Mouse (Mus musculus): ENCODE measurements around the gene Arhgef25. TPM values are rescaled to one million over a fixed set of nuclear protein-coding genes. Genes with fewer than 3 reads are reported as not detected.

Arhgef25 gene
- polyA plus RNA-seq, 1 experiment from 2014 or later: 29.6 TPM

DNA sequence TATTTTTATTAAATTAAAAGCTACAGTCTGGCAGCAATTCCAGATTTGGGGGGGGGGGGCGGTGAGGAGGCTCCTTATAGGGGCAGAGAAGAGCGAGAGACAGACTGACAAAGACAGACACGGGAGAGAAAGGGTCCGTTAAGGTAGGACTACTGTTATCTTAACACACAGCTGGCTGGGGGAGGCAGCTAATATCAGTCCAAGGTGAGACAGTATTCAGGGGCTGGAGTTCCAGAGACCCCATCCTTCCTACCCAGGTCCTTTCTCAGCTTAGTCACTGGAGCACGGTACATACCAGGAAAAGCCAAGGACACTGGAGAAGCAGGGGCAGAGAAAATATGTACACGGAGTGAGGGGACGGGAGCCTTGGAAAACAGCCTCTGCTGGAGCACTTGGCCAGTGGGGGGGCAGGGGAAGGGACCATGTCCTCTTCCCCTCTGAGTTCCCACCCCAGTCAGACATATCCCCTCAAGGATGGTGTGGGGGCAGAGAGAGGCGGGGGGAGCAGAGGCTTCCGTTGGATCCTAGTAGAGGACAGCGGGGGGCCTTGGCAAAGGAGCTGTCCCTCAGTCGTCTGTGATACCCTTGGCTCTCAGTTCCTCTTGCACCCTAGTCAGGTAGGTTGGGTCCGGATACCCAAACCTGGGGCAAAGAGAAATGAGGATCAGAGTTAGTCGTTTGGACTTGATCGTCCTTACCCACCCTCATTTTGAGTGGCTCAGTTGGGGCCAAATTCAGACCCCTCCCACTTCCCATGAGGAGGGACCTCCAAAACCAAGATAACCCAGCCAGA is 711 bp upstream of the Arhgef25 start:
- Histone ChIP-seq H3K4me3 (peak overlapping the region; percentile 90), H3K36me3 (replicated peaks) (peaks cover 48% of the 10 kb centered on the region), H3K27me3 (replicated peaks; ENCODE audit: low read depth, poor library complexity, severe bottlenecking) (peaks cover under 1% of the 10 kb centered on the region; the same call in 1 of the 2 replicates), H3K27ac (replicated peaks) (peak overlapping the region; percentile 97), H3K4me1 (peaks cover 78% of the 10 kb centered on the region), H3K9me3 (no peaks in the 10 kb centered on the region)
- no peak for DNase-seq (ENCODE audit: low spot score)
- whole genome bisulfite sequencing: 30% methylated on average over 14 of the region's 14 CpGs

GRCm38 (mm10) chr10:127189116-127189650 is 700 bp downstream of the Arhgef25 start:
- Histone ChIP-seq H3K27me3 (replicated peaks; ENCODE audit: low read depth, poor library complexity, severe bottlenecking) (peaks cover 14% of the 10 kb centered on the region), H3K27ac (replicated peaks) (peak overlapping the region; percentile 97), H3K4me3 (peak overlapping the region; percentile 90), H3K4me1 (peaks cover 79% of the 10 kb centered on the region), H3K9me3 (no peaks in the 10 kb centered on the region), H3K36me3 (replicated peaks) (peaks cover 57% of the 10 kb centered on the region)
- peak; percentile 59 for DNase-seq (ENCODE audit: low spot score)
- WGBS: under 1% methylated on average over 26 of the region's 26 CpGs

GRCm38 (mm10) chr10:127188465-127189115 is 1.3 kb downstream of the Arhgef25 start:
- WGBS: 0% methylated on average over 45 of the region's 46 CpGs

DNA sequence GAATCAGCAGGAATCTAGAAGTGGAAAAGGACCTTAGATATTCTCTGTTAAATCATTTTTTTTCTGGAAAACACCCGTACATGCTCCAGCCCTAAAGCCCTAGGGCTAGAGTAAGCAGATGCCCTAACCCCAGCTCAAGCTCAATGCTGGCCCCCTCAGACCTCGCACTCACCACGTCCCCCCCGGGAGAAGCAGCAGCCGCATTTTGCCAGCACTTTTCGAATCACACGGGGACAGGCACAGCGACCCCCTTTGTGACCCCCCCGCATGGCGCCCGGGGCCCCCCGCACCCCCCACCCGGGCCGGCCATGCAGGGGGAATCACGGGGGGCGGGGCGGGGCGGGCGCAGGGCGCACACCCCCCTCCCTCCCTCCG is 1.8 kb downstream of the Arhgef25 start:
- no peaks in the 10 kb centered on the region for H3K9me3 ChIP-seq
- peak overlapping the region; percentile 90 for H3K4me3 ChIP-seq
- H3K4me1 ChIP-seq: peaks cover 83% of the 10 kb centered on the region
- H3K36me3 ChIP-seq (replicated peaks): peaks cover 61% of the 10 kb centered on the region
- H3K27me3 ChIP-seq (replicated peaks; ENCODE audit: low read depth, poor library complexity, severe bottlenecking): peaks cover 25% of the 10 kb centered on the region
- DNase-seq (ENCODE audit: low spot score): no peak
- peak overlapping the region; percentile 97 for H3K27ac ChIP-seq (replicated peaks)
- WGBS: 2% methylated on average over 21 of the region's 21 CpGs

More at GRCm38 (mm10) chr10:127188465-127189115, 1.3 kb downstream of the Arhgef25 start:
- no peaks in the 10 kb centered on the region for H3K9me3 ChIP-seq
- peak overlapping the region; percentile 97 for H3K27ac ChIP-seq (replicated peaks)
- DNase-seq (ENCODE audit: low spot score): peak; percentile 93
- peaks cover 20% of the 10 kb centered on the region for H3K27me3 ChIP-seq (replicated peaks; ENCODE audit: low read depth, poor library complexity, severe bottlenecking)
- H3K36me3 ChIP-seq (replicated peaks): peaks cover 61% of the 10 kb centered on the region
- H3K4me1 ChIP-seq: peaks cover 83% of the 10 kb centered on the region
- H3K4me3 ChIP-seq: peak overlapping the region; percentile 90

GRCm38 (mm10) chr10:127187371-127188078 is 2.4 kb downstream of the Arhgef25 start:
- 50% methylated on average over 10 of the region's 10 CpGs for WGBS
- H3K27me3 ChIP-seq (replicated peaks; ENCODE audit: low read depth, poor library complexity, severe bottlenecking): peaks cover 30% of the 10 kb centered on the region
- peak overlapping the region; percentile 97 for H3K27ac ChIP-seq (replicated peaks)
- H3K4me1 ChIP-seq: peaks cover 78% of the 10 kb centered on the region
- peak overlapping the region; percentile 90 for H3K4me3 ChIP-seq
- DNase-seq (ENCODE audit: low spot score): peak; percentile 24
- H3K9me3 ChIP-seq: no peaks in the 10 kb centered on the region
- peaks cover 61% of the 10 kb centered on the region for H3K36me3 ChIP-seq (replicated peaks)

- Histone ChIP-seq H3K27ac (replicated peaks) (no peak overlapping the region), H3K27me3 (replicated peaks; ENCODE audit: low read depth, poor library complexity, severe bottlenecking) (peaks cover 41% of the 10 kb centered on the region), H3K36me3 (replicated peaks) (peaks cover 54% of the 10 kb centered on the region), H3K4me1 (peaks cover 72% of the 10 kb centered on the region), H3K4me3 (peak overlapping the region; percentile 90; the same call in 1 of the 2 replicates), H3K9me3 (no peaks in the 10 kb centered on the region)
- WGBS: 91% methylated on average over 1 of the region's 1 CpGs
- DNase-seq (ENCODE audit: low spot score): no peak
Observed at GRCm38 (mm10) chr10:127186451-127186850, 3.4 kb downstream of the Arhgef25 start.

- peak overlapping the region; percentile 43; the same call in 1 of the 2 replicates for H3K4me3 ChIP-seq
- no peak overlapping the region for H3K27ac ChIP-seq (replicated peaks)
- H3K4me1 ChIP-seq: peaks cover 64% of the 10 kb centered on the region
- DNase-seq (ENCODE audit: low spot score): no peak
- H3K9me3 ChIP-seq: no peaks in the 10 kb centered on the region
- 78% methylated on average over 15 of the region's 15 CpGs for WGBS
- H3K36me3 ChIP-seq (replicated peaks): peaks cover 44% of the 10 kb centered on the region
- peaks cover 50% of the 10 kb centered on the region for H3K27me3 ChIP-seq (replicated peaks; ENCODE audit: low read depth, poor library complexity, severe bottlenecking)
Observed at GRCm38 (mm10) chr10:127185506-127185905, 4.4 kb downstream of the Arhgef25 start.

- no peaks in the 10 kb centered on the region for H3K9me3 ChIP-seq
- WGBS: 78% methylated on average over 9 of the region's 9 CpGs
- peaks cover 43% of the 10 kb centered on the region for H3K36me3 ChIP-seq (replicated peaks)
- H3K4me1 ChIP-seq: peaks cover 64% of the 10 kb centered on the region
- H3K27ac ChIP-seq (replicated peaks): no peak overlapping the region
- no peak for DNase-seq (ENCODE audit: low spot score)
- peak overlapping the region; percentile 43; the same call in 1 of the 2 replicates for H3K4me3 ChIP-seq
- peaks cover 55% of the 10 kb centered on the region for H3K27me3 ChIP-seq (replicated peaks; ENCODE audit: low read depth, poor library complexity, severe bottlenecking)
Observed at GRCm38 (mm10) chr10:127185101-127185500, 4.8 kb downstream of the Arhgef25 start.

GRCm38 (mm10) chr10:127183759-127184158 is 6.1 kb downstream of the Arhgef25 start:
- 11% methylated on average over 20 of the region's 20 CpGs for WGBS
- Histone ChIP-seq H3K4me3 (peak overlapping the region; percentile 43), H3K36me3 (replicated peaks) (peaks cover 43% of the 10 kb centered on the region), H3K4me1 (peaks cover 62% of the 10 kb centered on the region), H3K9me3 (no peaks in the 10 kb centered on the region), H3K27ac (replicated peaks) (no peak overlapping the region), H3K27me3 (replicated peaks; ENCODE audit: low read depth, poor library complexity, severe bottlenecking) (peaks cover 68% of the 10 kb centered on the region)
- DNase-seq (ENCODE audit: low spot score): peak; percentile 57

DNA sequence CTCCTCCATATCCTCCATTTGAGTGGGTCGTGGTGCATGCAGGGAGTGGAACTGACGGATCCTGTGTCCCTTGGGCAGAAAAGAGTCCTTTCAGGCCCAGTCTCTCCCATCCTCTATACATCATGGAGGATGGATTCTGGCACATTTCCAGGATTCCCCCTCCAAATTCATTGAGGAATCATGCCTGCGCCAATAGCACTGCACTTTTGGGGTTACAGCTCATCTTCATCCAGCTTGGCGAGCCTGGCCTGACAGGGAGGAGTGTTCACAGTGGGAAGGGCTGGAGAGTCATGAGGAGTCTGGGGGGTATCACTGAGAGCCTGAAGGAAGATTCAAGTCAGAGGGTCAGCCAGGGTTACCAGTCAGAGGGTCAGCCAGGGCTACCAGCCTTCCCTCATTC is 7.3 kb downstream of the Arhgef25 start:
- peaks cover 62% of the 10 kb centered on the region for H3K4me1 ChIP-seq
- no peak for DNase-seq (ENCODE audit: low spot score)
- WGBS: 89% methylated on average over 4 of the region's 4 CpGs

DNA sequence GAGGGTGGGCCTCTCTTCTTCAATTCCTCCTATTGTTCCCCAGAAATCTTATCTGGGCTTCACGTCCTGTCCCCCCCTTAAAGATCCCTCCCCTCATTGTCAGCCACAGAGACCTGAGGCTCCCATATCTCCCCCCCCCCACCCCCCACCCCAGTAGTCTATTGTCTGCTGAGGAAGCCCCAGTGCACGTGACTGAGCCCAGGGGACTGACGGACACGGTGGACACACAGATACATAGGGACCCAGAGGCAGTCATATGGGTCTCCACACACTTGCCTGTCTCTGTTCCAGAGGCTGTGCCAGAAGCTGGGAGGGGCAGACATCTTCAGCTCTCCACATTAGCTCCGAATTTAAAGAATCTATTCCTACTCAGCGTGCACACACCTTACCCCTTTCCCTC is 8.3 kb downstream of the Arhgef25 start:
- Histone ChIP-seq H3K9me3 (no peaks in the 10 kb centered on the region), H3K4me3 (no peak overlapping the region), H3K27me3 (replicated peaks; ENCODE audit: low read depth, poor library complexity, severe bottlenecking) (peaks cover 90% of the 10 kb centered on the region), H3K27ac (replicated peaks) (no peak overlapping the region), H3K36me3 (replicated peaks) (peaks cover 34% of the 10 kb centered on the region), H3K4me1 (peaks cover 62% of the 10 kb centered on the region)
- no peak for DNase-seq (ENCODE audit: low spot score)
- 73% methylated on average over 6 of the region's 6 CpGs for WGBS

More for the DNA sequence above, 7.3 kb downstream of the Arhgef25 start:
- Histone ChIP-seq H3K4me3 (no peak overlapping the region), H3K27me3 (replicated peaks; ENCODE audit: low read depth, poor library complexity, severe bottlenecking) (peaks cover 79% of the 10 kb centered on the region), H3K36me3 (replicated peaks) (peaks cover 43% of the 10 kb centered on the region), H3K9me3 (no peaks in the 10 kb centered on the region), H3K27ac (replicated peaks) (no peak overlapping the region)

DNA sequence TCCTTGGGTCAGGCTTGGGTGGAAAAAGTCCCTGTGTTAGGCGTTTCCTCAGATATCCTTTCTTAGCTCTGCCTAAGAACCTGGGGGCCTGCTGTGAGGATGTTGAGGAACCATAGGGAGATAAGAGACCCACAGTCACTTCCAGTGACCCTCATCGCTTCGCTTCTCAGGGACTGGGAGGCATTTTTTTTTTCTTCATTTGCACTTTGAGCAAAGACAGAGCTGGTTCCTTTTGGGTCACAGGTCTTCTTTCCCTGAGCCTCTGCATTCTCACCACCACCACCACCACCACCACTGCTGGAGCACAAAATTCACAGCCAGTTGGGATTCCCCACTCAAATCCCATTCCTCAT is 9.2 kb downstream of the Arhgef25 start:
- H3K9me3 ChIP-seq: no peaks in the 10 kb centered on the region
- H3K36me3 ChIP-seq (replicated peaks): peaks cover 27% of the 10 kb centered on the region
- no peak overlapping the region for H3K27ac ChIP-seq (replicated peaks)
- no peak overlapping the region for H3K4me3 ChIP-seq
- H3K4me1 ChIP-seq: peaks cover 65% of the 10 kb centered on the region
- WGBS: 18% methylated on average over 3 of the region's 3 CpGs
- no peak for DNase-seq (ENCODE audit: low spot score)
- peaks cover 99% of the 10 kb centered on the region for H3K27me3 ChIP-seq (replicated peaks; ENCODE audit: low read depth, poor library complexity, severe bottlenecking)

All from embryonic facial prominence, embryonic 10.5 days (tissue).